Mouse (Mus musculus) ES-Bruce4 (cell line): ENCODE data around the gene Sh3glb1. TPM values are rescaled to one million over a fixed set of nuclear protein-coding genes. Genes with fewer than 3 reads are reported as not detected.

Source experiments
- H3K27ac ChIP-seq: 2 replicates; pipeline ENCODE4 v1.5.1; 2012; ENCODE audit warnings: low read length, inconsistent platforms; ENCODE audit not compliant: insufficient read depth
- H3K27me3 ChIP-seq: 2 replicates; pipeline ENCODE4 v1.6.1; 2012; ENCODE audit warnings: mild to moderate bottlenecking, low read length, inconsistent platforms; ENCODE audit not compliant: control insufficient read depth, poor library complexity, insufficient read depth, severe bottlenecking
- H3K36me3 ChIP-seq: 2 replicates; pipeline ENCODE4 v1.6.1; 2012; ENCODE audit warnings: inconsistent platforms, mild to moderate bottlenecking, low read length, moderate library complexity; ENCODE audit not compliant: control insufficient read depth, poor library complexity, insufficient read depth, severe bottlenecking
- H3K4me1 ChIP-seq: one replicate; pipeline ENCODE4 v1.8.1; 2011; ENCODE audit warnings: low read length; ENCODE audit not compliant: control insufficient read depth, insufficient read depth
- H3K4me3 ChIP-seq: 2 replicates; pipeline ENCODE4 v1.5.1; 2011; ENCODE audit warnings: low read depth, mild to moderate bottlenecking, low read length
- H3K9ac ChIP-seq: 2 replicates; pipeline ENCODE4 v1.6.1; 2012; ENCODE audit warnings: low read depth, mild to moderate bottlenecking, inconsistent platforms; ENCODE audit not compliant: poor library complexity, severe bottlenecking
- H3K9me3 ChIP-seq: replicated peaks from 2 replicates; pipeline ENCODE4 v1.6.1; 2012; ENCODE audit warnings: mild to moderate bottlenecking, low read length, inconsistent platforms; ENCODE audit not compliant: control insufficient read depth, poor library complexity, insufficient read depth, severe bottlenecking
- CTCF ChIP-seq: IDR thresholded peaks from one replicate; pipeline ENCODE4 v1.8.1; 2011; ENCODE audit warnings: low read depth, low read length
- EP300 ChIP-seq: IDR thresholded peaks from 2 replicates; pipeline ENCODE4 v1.6.1; 2011; ENCODE audit warnings: low read depth, low read length; ENCODE audit not compliant: insufficient read depth
- POLR2A ChIP-seq: IDR thresholded peaks from one replicate; pipeline ENCODE4 v1.8.1; 2011; ENCODE audit warnings: low read length; ENCODE audit not compliant: insufficient read depth
- polyA plus RNA-seq: library from polyadenylated mRNA; stranded (reverse); fragments of >200 nt; gene quantifications from 2 replicates; pipeline ENCODE4 v1.2.4, GENCODE M21; 2011; ENCODE audit warnings: low read depth; ENCODE audit not compliant: missing spikeins, insufficient read depth, insufficient read length

Gene Sh3glb1
- polyA plus RNA-seq, 1 experiment = 115 TPM

DNA sequence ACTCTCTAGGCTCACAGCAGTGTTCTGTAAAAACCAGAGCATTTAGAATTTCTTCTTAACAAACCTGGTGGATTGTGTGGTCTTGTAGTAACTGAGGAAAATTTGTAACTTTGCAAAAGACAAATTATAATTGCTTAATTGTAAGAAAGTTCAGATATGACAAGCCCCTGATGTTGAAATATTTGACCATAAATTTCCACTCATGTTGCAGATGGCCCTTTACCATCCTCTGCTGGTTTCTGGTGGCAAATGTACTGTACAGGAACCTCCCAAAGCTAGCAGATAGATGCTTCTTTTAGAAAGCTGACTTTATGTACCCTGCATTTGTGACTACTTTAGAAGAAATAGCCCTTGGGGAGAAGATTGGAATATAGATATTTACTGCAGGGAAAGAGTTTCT lies 80.1 kb downstream of the Sh3glb1 start:
- 0 out of 2 replicates have a peak, but pooled peaks cover 1% of the 10 kb centered on the region for H3K27me3 ChIP-seq
- TF ChIP-seq CTCF (no peak), POLR2A (no peak), EP300 (no peak)
- H3K4me3 ChIP-seq = no peak overlapping the region
- H3K9ac ChIP-seq = no peak overlapping the region
- H3K36me3 ChIP-seq = no peaks in the 10 kb centered on the region
- no peak overlapping the region for H3K27ac ChIP-seq
- no peaks in the 10 kb centered on the region for H3K4me1 ChIP-seq
- no peaks in the 10 kb centered on the region; the same call in 1 of the 2 replicates for H3K9me3 ChIP-seq

DNA sequence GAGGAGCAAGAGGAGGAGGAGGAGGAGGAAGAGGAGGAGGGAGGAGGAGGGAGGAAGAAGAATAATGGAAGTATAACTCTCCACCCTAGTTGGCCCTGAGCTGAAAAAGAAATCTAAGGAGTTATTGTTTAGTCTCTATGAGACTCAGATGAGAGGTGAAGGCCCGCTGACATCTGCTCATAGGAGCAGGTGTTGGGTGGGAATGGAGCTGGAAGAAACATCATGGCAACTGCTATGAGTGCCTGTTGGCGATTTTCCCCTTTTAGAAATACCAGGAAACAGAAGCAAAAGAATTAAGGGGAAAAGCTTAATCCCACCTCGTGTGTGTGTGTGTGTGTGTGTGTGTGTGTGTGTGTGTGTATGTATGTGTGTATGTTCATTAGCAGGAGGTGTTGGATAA lies 80.7 kb downstream of the Sh3glb1 start:
- no peaks in the 10 kb centered on the region; the same call in 1 of the 2 replicates for H3K9me3 ChIP-seq
- no peak overlapping the region for H3K27ac ChIP-seq
- no peaks in the 10 kb centered on the region for H3K36me3 ChIP-seq
- no peak overlapping the region for H3K4me3 ChIP-seq
- H3K27me3 ChIP-seq = 0 out of 2 replicates have a peak, but pooled peaks cover 1% of the 10 kb centered on the region
- H3K9ac ChIP-seq = no peak overlapping the region
- TF ChIP-seq CTCF (no peak), POLR2A (no peak), EP300 (no peak)
- H3K4me1 ChIP-seq = no peaks in the 10 kb centered on the region

DNA sequence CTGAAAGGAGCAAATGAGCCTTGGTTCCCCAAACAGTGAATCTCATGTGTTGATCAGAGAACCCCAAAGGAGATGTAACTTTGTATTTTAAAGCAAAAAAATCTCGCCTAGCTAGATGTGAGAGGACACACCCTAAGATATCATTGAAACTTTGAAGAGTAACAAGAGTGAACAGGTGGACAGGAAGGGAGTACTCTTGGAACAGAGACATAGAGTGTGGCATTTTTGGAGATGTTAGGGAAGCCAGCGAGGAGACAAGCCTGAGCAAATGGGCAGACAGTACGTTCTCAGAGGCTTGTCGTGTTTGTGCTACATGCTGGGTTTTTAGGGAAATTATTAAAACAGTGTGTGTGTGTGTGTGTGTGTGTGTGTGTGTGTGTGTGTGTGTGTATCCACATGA lies 82.0 kb downstream of the Sh3glb1 start:
- H3K9me3 ChIP-seq = no peaks in the 10 kb centered on the region; the same call in 1 of the 2 replicates
- no peaks in the 10 kb centered on the region for H3K4me1 ChIP-seq
- H3K27ac ChIP-seq = no peak overlapping the region
- 0 out of 2 replicates have a peak, but pooled peaks cover 1% of the 10 kb centered on the region for H3K27me3 ChIP-seq
- H3K9ac ChIP-seq = no peak overlapping the region
- TF ChIP-seq EP300 (no peak), POLR2A (no peak), CTCF (no peak)
- no peaks in the 10 kb centered on the region for H3K36me3 ChIP-seq
- no peak overlapping the region for H3K4me3 ChIP-seq

DNA sequence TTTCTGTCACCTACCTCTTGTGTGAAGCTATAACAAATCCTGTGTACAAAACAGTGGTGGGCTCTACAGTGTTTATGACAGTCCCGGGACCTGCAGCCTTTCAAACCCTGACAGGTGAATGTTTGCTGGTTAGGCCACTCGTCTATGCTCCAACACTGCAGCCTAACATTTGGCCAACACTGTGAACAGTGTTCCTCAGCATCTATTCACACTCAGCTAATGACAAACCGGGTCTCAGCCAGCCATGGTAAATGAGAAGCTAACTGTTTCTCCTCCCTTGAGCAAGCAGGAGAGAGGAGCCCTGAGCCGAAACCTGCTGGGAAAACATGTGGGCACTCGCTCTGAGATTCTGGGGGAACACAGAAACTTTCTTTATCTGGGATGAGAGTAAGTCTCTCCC lies 84.9 kb downstream of the Sh3glb1 start:
- no peaks in the 10 kb centered on the region for H3K27me3 ChIP-seq
- H3K9me3 ChIP-seq = peaks cover 7% of the 10 kb centered on the region; the same call in 1 of the 2 replicates
- TF ChIP-seq EP300 (no peak), POLR2A (no peak), CTCF (no peak)
- H3K4me3 ChIP-seq = no peak overlapping the region
- H3K27ac ChIP-seq = no peak overlapping the region
- H3K4me1 ChIP-seq = no peaks in the 10 kb centered on the region
- H3K36me3 ChIP-seq = no peaks in the 10 kb centered on the region
- no peak overlapping the region for H3K9ac ChIP-seq

Other genes with a start within 250 kb of the Sh3glb1 start
- 38.6 and 39.0 TPM in 2 replicates for gene Hs2st1, start 150.2 kb downstream of the Sh3glb1 start, polyA plus RNA-seq
- gene Selenof, start 150.0 kb downstream of the Sh3glb1 start, polyA plus RNA-seq = 227 TPM in 2 replicates
- 0.19 TPM in 1 of 2 replicates, not detected in the other for gene Clca3a1, start 40.6 kb upstream of the Sh3glb1 start, polyA plus RNA-seq
- 0.26 and 0.31 TPM in 2 replicates for gene Clca3a2, start 99.2 kb upstream of the Sh3glb1 start, polyA plus RNA-seq
- gene Clca3b, start 129.0 kb upstream of the Sh3glb1 start, polyA plus RNA-seq = 0.65 and 0.70 TPM in 2 replicates
- 0.87 and 1.5 TPM in 2 replicates for gene Clca4b, start 212.2 kb upstream of the Sh3glb1 start, polyA plus RNA-seq